Mouse (Mus musculus): ENCODE data around the gene Trnp1.

The Trnp1 gene

DNA sequence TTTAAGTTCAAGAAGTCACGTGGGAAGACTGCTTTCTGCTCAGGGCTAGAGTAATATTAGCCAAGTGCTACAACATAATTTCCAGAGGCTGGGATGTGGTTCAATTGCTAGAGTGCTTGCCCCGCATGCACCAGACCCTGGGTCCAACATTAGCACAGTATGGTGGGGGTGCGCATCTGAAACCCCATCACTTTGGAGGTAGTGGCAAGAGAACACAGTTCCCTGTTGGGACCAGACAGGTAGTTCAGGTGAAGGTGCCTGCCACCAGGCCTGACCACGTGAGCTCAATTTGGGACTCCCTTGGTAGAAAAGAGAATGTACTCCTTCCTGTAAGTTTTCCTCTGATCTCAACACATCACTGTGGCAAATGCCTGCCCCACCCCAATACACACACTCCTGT is 3.5 kb downstream of the Trnp1 start:
- DNase-seq (ENCODE audit: extremely low read depth, insufficient read length, low spot score) = no peak

DNA sequence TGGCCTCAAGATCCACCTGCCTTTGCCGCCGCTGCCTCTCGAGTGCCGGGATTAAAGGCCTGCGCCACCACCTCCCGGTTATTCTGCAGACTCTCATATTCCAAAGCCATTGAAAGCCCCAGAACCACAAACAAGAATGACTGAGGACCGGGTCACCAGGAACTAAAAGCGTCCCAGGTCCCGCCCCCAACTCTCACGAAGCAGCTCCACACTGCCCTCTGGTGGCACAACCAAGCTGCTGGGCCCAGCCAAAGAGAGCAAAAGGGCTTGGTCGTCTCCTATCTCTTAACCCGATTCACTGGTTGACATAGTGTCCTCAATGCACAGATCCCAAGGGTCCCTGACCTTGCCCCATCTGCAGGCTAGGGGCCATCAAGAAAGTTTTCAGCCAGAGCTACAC is 3.9 kb downstream of the Trnp1 start:
- peak; percentile 80 for DNase-seq (ENCODE audit: extremely low read depth, insufficient read length, low spot score)

GRCm38 (mm10) chr4:133493895-133494294 is 4.5 kb downstream of the Trnp1 start:
- peak; percentile 50 for DNase-seq (ENCODE audit: extremely low read depth, insufficient read length, low spot score)

DNA sequence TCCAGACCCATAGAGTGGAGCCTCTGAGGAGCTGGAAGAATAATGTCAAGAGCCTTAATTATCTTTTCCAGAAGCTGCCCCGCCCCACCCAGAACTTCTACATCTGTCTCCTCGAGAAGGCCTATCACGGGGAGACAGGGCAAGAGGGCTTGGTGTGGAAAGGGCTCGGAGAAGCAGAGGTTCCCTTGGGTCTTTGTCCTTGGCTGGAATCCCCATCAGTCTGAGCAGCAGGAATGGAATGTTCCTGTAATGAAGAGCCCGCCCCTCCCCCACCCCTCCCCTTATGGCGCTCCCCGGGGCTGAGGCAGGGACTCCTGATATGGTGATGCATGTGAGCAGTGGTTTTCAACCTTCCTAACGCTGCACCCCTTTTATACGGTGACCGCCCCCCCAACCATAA is 6.5 kb downstream of the Trnp1 start:
- no peak for DNase-seq (ENCODE audit: extremely low read depth, insufficient read length, low spot score)

- DNase-seq (ENCODE audit: extremely low read depth, insufficient read length, low spot score) = no peak
These were observed 8.7 kb downstream of the Trnp1 start for GRCm38 (mm10) chr4:133489489-133490245.

- DNase-seq (ENCODE audit: extremely low read depth, insufficient read length, low spot score) = no peak
These were observed 9.5 kb downstream of the Trnp1 start for GRCm38 (mm10) chr4:133488619-133489392.

DNA sequence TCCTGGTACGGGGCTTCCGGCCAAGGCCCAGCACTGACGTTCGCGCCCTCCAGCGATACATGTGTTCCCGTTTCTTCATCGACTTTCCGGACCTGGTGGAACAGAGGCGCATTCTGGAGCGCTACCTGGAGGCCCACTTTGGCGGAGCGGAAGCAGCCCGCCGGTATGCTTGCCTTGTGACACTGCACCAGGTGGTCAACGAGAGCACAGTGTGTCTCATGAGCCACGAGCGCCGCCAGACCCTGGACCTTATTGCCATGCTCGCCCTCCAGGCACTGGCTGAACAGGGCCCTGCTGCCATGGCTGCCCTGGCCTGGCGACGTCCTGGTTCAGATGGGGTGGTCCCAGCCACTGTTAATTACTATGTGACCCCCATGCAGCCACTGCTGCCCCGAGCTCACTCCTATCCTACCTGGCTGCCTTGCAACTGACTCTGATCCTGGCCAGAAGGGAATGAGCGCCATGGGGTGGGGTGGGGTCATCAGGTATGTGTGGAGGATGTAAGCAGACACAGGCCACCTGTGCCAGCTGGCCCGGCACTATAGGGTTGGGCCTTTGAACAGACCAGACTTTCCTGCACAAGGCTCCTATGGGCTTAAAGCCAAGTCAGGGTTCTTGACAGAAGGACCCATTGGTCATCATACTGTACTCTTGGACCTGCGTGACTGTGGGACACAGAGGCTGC is 11.5 kb downstream of the Trnp1 start:
- DNase-seq (ENCODE audit: extremely low read depth, insufficient read length, low spot score) = no peak

GRCm38 (mm10) chr4:133485691-133486425 is 12.5 kb downstream of the Trnp1 start:
- DNase-seq (ENCODE audit: extremely low read depth, insufficient read length, low spot score) = no peak

GRCm38 (mm10) chr4:133484266-133485025 is 13.9 kb downstream of the Trnp1 start:
- no peak for DNase-seq (ENCODE audit: extremely low read depth, insufficient read length, low spot score)

GRCm38 (mm10) chr4:133482479-133482878 is 15.9 kb downstream of the Trnp1 start:
- no peak for DNase-seq (ENCODE audit: extremely low read depth, insufficient read length, low spot score)

- peak; percentile 70 for DNase-seq (ENCODE audit: extremely low read depth, insufficient read length, low spot score)
These were observed 16.9 kb downstream of the Trnp1 start for GRCm38 (mm10) chr4:133481488-133481887.

DNA sequence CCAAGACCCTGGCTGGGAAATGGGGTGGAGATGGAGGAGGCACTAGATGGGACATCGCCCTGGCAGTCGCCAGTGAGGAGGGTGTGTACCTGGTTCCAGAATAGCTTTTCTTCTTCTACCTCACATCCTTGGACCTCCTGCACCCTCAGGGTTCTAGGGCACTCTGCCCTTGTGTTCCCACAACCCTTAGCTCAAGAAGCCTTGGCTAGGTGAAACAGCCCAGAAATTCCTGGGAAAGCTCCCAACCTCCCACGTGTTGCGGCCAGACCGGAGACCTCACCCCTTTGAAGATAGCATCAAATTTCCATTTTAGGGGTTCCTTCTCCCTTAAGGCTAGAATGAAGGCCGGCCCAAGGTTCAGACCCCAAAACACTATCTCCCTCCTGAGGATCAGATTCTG is 17.6 kb downstream of the Trnp1 start:
- peak; percentile 49 for DNase-seq (ENCODE audit: extremely low read depth, insufficient read length, low spot score)

GRCm38 (mm10) chr4:133480185-133480537 is 18.2 kb downstream of the Trnp1 start:
- DNase-seq (ENCODE audit: extremely low read depth, insufficient read length, low spot score) = no peak

DNA sequence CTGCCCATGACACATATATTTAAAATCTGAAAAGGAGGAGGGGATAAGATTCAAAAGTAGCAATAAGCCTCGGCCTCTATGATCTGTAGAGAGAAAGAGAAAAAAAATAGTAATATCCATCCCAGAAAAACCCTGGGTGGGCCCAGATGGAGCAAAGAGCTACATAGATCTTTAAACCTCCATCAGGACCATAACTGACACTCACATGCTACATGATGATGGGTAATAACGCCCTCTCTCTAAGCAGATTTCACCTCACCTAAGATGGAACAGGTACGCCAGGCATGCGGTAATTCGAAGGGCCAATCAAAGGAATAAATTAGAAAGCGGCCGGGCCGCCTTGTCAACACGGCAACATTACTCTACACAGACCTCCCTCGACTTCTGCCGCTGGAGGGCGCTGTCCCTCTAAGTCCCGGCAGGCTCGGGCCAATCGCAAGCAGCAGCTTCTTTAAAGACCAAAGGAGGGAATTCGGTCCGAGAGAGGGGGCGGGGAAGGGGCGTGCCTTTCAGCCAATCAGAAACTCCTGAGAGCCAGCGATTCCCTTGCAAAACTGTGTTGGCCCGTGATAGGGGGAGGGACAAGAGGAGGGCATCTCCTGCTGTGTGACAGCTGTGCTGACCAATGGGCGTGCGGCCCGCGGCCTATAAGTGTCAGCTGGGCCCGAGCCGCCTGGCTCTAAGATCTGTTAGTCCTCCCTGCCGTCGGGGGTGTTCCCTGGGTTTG is 18.7 kb downstream of the Trnp1 start, which contains the start of gene Tent5b:
Gene Tent5b, plus strand, starts transcription at position 675 of the 727 bp plus-strand sequence.
- peak; percentile 98 for DNase-seq (ENCODE audit: extremely low read depth, insufficient read length, low spot score)

DNA sequence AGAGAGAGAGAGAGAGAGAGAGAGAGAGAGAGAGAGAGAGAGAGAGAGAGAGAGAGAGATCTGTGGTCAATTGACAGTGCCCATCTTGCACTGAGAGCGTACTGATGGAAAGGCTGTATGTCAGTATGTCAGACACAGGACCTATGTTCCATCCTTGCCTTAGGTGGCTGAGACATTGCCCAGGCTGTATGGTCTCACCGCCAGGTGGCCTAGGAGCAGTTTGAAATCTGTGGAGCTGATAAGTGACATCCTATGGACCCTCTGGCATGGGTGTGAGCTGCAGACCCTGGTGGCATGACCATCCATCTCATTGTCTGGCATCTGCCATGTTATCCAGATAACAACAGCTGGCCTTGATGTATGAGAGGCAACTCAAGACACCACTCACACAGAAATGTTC is 24.5 kb downstream of the Trnp1 start:
- no peak for DNase-seq (ENCODE audit: extremely low read depth, insufficient read length, low spot score)

DNA sequence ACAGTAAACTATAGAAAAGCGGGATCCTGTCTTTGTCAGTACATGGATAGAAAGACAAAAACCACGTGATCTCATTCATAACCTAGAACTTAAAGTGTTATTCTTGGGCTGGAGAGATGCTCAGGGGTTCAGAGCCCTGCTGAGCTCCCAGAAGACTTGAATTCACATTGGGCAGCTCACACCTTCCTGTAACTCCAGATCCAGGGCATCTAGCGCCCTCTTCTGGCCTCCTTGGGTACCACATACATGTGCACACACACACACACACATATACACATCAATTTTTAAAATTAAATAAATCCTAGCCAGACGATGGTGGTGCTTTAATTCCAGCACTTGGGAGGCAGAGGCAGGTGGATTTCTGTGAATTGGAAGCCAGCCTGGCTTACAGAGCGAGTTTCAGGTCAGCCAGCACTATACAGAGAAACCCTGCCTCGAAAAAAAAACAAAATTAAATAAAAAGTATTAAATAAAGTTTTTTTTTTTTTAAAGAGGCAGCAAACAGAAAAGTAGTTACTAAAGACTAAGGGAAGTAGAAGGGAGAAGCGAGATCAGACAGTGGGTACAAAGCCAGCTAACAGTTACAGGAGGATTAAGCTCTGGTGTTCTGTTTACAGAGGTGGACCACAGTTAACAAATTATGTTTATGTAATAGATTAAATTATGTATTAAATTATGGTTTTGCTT is 27.1 kb downstream of the Trnp1 start:
- no peak for DNase-seq (ENCODE audit: extremely low read depth, insufficient read length, low spot score)

DNA sequence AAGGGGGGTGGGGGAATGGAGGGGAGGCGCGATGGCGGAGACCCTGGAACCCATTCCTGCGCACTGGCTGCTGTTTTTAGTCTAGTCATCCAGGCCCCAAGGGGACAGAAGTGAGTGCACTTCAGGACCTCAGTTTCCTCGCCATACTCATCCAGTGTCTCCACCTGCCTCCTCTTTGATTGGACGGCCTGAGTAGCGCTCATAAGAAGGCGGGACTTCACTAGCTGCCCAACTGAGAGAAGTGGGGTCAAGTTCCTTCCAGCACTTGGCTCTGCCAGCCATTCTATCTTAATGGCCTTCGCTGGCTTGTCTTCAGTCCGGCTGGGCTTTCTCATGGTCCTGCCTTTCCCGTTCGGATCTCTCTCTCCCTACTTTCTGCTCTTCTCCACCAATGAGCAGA is 29.2 kb downstream of the Trnp1 start:
- DNase-seq (ENCODE audit: extremely low read depth, insufficient read length, low spot score) = no peak

DNA sequence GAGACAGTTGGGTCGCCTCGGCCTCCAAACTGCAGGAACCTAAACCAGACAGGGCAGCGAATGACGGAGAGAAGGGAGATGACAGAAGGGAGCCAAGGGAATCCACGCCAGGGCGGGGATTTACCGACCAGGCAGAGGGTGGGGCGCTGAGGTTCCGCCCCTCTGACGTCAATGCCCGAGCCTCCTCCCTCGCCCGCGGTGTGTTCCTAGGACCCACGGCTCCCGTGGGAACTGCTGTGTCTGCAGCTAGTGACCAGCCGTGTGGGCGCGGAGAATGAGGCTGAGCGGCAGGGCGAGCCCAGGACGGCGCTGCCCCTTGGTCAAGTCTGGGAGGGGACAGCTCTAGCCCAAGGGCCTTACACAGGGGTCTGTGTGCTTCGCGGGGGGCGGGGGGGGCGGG is 30.3 kb downstream of the Trnp1 start:
- DNase-seq (ENCODE audit: extremely low read depth, insufficient read length, low spot score) = peak; percentile 67

DNA sequence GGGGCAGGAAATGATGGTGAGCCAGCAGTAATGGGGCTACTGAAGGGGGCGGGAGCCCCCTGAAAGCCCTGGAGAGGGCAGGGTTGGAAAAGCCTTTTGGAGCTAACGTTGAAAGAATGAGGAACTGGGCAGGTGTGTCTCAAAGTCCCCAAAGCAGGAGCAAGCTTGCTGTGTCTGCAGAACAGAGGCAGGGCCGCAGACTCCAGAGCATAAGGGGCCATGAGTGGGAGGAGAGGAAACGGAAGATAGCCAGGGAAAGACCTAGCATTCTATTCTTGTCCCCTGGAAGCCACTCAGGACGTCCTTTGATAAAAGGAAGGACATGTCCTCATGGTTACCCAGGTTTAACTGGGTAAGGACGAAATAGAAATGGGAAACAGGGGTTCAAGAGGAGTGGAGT is 35.2 kb downstream of the Trnp1 start:
- no peak for DNase-seq (ENCODE audit: extremely low read depth, insufficient read length, low spot score)
